Mouse (Mus musculus) kidney, embryonic 14.5 days (tissue): ENCODE data around the gene Zfp992. TPM values are rescaled to one million over a fixed set of nuclear protein-coding genes. Genes with fewer than 3 reads are reported as not detected.
"Not testable (repeated sequence)": the region's sequence is repeated elsewhere in the genome, so short reads cannot be mapped to it uniquely, and the experiment has no call there.

Source experiments
- ATAC-seq: fragments of 200-750 bp; cut with Nextera tagmentation; 2 replicates; pipeline ENCODE4 v1.8.0; 2017; ENCODE audit warnings: moderate number of reproducible peaks, mild to moderate bottlenecking, moderate TSS enrichment, moderate library complexity; ENCODE audit not compliant: low FRiP score, low TSS enrichment
- H3K27ac ChIP-seq: fragments of 300-500 bp; sonication (generic); 2 replicates; pipeline ENCODE4 v1.5.1; 2014; ENCODE audit warnings: low read depth, mild to moderate bottlenecking, low read length, moderate library complexity, mixed read lengths
- H3K27me3 ChIP-seq: fragments of 300-500 bp; sonication (generic); 2 replicates; pipeline ENCODE4 v1.6.1; 2014; ENCODE audit warnings: mild to moderate bottlenecking, low read length; ENCODE audit not compliant: control insufficient read depth, insufficient read depth
- H3K36me3 ChIP-seq: fragments of 300-500 bp; sonication (generic); 2 replicates; pipeline ENCODE4 v1.6.1; 2014; ENCODE audit warnings: low read length, mixed read lengths; ENCODE audit not compliant: control insufficient read depth, insufficient read depth
- H3K4me1 ChIP-seq: fragments of 300-500 bp; sonication (generic); 2 replicates; pipeline ENCODE4 v1.6.1; 2014; ENCODE audit warnings: low read length, mixed read lengths; ENCODE audit not compliant: control insufficient read depth, insufficient read depth
- H3K4me2 ChIP-seq: fragments of 300-500 bp; sonication (generic); replicated peaks from 2 replicates; pipeline ENCODE4 v1.6.1; 2014; ENCODE audit warnings: low read depth, mild to moderate bottlenecking, low read length
- H3K4me3 ChIP-seq: fragments of 300-500 bp; sonication (generic); 2 replicates; pipeline ENCODE4 v1.5.1; 2014; ENCODE audit warnings: mild to moderate bottlenecking, low read length
- H3K9ac ChIP-seq: fragments of 300-500 bp; sonication (generic); 2 replicates; pipeline ENCODE4 v1.6.1; 2014; ENCODE audit warnings: low read depth, mild to moderate bottlenecking, low read length, moderate library complexity
- H3K9me3 ChIP-seq: fragments of 300-500 bp; sonication (generic); 2 replicates; pipeline ENCODE4 v1.6.1; 2016; ENCODE audit warnings: low read length; ENCODE audit not compliant: control insufficient read depth
- WGBS: fragments of 180-500 bp; shearing (Covaris S2); extraction: QIAGEN DNeasy Blood & Tissue Kit; methylation state at CpG from one replicate; pipeline ENCODE4 v1.1.7; 2014; 5-methylcytosine and 5-hydroxymethylcytosine counted together
- polyA plus RNA-seq: library from polyadenylated mRNA; unstranded; fragments of >200 nt; fragmentation: Nextera tagmentation; extraction: Ambion mirVana; gene quantifications from 2 replicates; pipeline ENCODE4 v1.2.1, GENCODE M21; 2014

Zfp992 gene
- polyA plus RNA-seq, 1 experiment from 2014 or later = 5.1 TPM

DNA sequence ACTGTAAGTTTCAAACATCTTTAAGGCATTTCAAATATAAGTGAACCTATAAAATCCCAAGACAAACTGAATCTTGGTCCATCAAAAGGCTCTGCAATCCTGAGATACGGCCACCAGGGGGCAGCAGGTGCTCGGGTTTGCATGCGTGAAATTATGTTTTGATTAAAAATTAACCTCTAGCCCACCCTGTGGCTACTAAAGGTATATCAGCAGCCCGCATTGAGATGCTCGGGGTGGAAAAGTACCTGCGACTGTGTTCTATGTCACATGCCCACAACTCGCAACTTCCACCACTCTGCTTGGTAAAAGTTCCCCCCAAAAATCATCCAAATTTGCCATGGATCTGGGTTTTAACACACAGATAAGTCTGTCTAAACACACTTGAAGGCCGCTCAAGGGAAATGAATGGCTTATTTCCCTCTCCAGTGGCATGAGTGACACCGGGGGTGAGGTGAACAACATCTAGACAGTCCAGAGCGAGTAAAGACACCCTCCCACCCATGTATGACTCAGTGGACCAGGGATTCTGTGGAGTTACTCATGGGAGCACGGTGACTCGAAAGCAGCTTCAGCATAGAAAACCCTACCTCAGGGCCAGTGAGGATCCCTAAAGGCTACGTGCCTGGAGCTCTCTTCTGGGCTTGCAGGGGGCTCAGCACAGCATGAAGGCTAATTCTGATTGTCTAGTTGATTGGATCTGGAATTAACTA lies 34.9 kb downstream of the Zfp992 start:
- peak; percentile 47; the same call in 1 of the 2 replicates for ATAC-seq
- H3K4me2 ChIP-seq = not testable (repeated sequence)

DNA sequence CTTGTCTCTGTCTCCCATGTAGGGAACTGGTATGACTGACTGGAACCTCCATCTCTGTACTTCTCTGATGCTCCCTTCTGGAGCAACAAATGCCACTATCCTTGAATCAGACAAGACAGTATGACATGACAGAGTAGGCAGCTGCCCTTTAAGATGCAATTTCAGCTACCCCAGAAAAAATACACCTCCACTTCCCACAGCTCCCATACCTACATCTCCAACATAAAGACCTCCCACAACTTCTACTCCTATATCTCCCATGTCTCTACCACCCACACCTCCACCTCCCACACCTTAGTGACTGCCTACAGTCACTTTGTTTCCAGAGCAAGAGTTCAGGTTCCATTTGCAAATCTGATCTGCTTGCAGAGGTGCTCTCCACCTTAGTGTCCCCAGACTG lies 35.9 kb downstream of the Zfp992 start:
- H3K9ac ChIP-seq, H3K27me3 ChIP-seq, H3K4me3 ChIP-seq, H3K36me3 ChIP-seq, H3K27ac ChIP-seq, ATAC-seq, H3K4me1 ChIP-seq, H3K4me2 ChIP-seq: not testable (repeated sequence)
- H3K9me3 ChIP-seq = peaks cover 54% of the 10 kb centered on the region

More for the DNA sequence above, 34.9 kb downstream of the Zfp992 start:
- H3K27ac ChIP-seq, H3K27me3 ChIP-seq, H3K9ac ChIP-seq, H3K4me1 ChIP-seq, H3K4me3 ChIP-seq, H3K36me3 ChIP-seq: not testable (repeated sequence)
- H3K9me3 ChIP-seq = peaks cover 52% of the 10 kb centered on the region
- WGBS = 75% methylated on average over 13 of the region's 13 CpGs

DNA sequence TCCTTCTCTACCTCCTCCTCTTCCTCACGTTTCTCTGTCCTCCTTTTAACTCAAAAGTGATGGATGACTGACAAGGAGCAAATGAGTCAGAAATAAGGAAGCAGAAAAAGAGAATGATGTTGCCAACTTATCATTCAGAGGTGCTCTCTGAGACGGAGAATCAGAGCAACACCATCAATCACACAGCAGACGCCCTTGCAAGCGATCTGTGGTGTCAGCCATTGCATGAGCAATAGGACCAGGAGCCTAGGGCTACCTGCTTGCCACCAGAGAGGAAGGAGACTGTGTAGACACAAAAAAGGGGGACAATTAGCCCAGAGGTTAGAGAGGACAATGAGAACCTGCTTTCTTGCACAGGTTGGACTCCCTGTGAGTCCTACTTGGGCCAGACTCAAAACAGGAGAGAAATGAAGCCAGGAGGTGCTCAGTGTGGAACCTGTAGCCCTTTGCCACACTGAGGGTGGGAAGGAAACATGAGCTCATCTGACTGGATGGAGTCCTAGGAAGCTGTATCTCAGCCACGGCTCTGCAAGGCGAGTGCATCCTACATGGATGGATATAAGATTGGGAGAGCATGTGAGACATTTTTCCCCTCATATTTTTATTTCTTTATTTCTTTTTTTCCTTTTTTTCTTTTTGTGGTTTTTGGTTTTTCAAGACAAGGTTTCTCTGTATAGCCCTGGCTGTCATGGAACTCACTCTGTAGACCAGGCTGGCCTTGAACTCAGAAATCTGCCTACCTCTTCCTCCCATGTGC lies 36.5 kb downstream of the Zfp992 start:
- not testable (repeated sequence) for H3K4me3 ChIP-seq, ATAC-seq, H3K36me3 ChIP-seq, H3K27me3 ChIP-seq, H3K4me1 ChIP-seq, H3K27ac ChIP-seq, H3K9ac ChIP-seq, H3K4me2 ChIP-seq
- 74% methylated on average over 6 of the region's 6 CpGs for WGBS
- peaks cover 53% of the 10 kb centered on the region for H3K9me3 ChIP-seq

DNA sequence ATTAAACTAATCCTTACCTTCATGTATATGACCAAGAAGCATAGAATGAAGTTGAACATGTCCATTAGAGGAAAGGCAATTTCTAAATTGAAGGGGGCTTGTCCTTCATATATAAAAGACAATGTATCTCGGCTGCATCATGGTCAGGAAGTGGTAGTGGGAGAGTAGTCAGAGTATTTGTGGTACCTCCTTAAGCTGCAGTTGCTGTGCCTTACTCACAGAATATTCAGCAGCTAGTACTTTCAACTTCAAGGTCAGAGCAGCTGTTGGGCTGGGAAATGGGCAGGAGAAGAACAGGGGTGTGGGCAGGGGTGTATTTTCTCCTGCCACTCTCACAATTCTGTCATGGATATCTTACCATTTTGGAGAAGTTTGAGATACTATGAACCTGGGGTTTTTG lies 37.9 kb downstream of the Zfp992 start:
- not testable (repeated sequence) for H3K4me2 ChIP-seq, H3K4me1 ChIP-seq, H3K27ac ChIP-seq, H3K9ac ChIP-seq, H3K4me3 ChIP-seq, H3K36me3 ChIP-seq, H3K27me3 ChIP-seq
- WGBS = 77% methylated on average over 1 of the region's 1 CpGs
- H3K9me3 ChIP-seq = peaks cover 50% of the 10 kb centered on the region
- peak; percentile 47 for ATAC-seq

DNA sequence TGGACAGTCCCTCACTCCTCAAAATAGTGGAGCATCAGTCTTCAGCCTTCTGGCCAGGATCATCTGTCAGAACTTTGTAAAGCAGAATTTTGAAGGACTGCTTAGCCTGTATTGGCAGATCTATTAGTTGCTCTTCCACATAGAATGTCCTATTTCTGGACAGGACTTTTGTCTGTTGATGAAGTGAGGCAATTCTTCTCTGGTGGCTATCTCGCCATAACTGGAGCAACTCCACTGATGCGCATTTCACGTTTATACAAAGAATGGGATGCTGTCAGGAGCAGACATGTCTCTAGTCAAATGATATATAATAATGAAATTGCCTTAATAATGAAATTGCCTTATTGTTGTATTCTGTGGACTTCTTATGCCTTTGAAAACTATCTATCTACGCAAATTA lies 40.4 kb downstream of the Zfp992 start:
- not testable (repeated sequence) for H3K4me3 ChIP-seq, H3K36me3 ChIP-seq, H3K4me2 ChIP-seq, H3K9ac ChIP-seq, H3K27ac ChIP-seq, H3K4me1 ChIP-seq, ATAC-seq, H3K27me3 ChIP-seq
- 77% methylated on average over 4 of the region's 4 CpGs for WGBS
- peaks cover 51% of the 10 kb centered on the region for H3K9me3 ChIP-seq

DNA sequence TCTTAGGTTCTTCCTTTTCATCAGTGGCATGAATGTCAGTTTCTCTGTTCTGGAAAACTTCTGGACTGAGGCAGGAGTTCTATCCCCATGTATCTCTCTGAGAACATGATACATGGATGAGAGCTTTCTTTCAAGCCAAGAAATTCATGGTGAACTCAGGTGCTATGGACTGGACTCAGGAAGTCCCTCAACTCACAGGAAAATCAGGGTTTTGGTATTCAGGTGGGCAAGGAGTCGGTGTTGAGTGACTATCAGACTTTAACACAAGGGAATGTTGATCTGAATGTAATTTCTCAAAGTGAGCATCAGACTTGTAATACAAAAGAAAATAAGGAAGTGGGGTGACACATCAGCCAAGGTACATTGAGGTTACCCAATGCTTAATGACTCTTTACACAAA lies 43.2 kb downstream of the Zfp992 start:
- ATAC-seq = not testable (repeated sequence)
- H3K9me3 ChIP-seq = peaks cover 44% of the 10 kb centered on the region
- WGBS = 84% methylated on average over 1 of the region's 1 CpGs

DNA sequence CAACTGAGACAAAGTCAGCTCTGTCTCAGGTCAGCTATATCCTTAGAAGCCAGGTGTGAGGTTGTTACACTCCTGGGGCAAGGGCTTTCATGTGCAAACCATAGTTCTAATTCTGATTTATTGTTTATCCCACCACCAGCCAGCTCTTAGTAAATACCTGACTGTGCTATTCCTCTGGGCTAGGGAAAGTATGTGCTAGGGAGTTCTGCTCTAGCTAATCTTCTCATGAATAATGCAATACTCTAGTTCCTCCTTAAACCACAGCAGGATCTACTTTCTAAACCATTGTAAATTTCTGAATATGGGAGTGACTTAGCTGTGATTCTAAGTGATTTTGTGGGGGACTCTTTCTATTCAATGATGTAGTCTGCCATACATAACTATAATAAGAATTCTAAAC lies 43.6 kb downstream of the Zfp992 start:
- Histone ChIP-seq H3K4me1 (no peaks in the 10 kb centered on the region), H3K9ac (no peak overlapping the region), H3K36me3 (no peaks in the 10 kb centered on the region), H3K27ac (no peak overlapping the region), H3K4me3 (no peak overlapping the region), H3K27me3 (no peaks in the 10 kb centered on the region), H3K4me2 (no peak overlapping the region), H3K9me3 (peaks cover 46% of the 10 kb centered on the region)
- no peak for ATAC-seq

More for the DNA sequence above, 43.2 kb downstream of the Zfp992 start:
- H3K27me3 ChIP-seq, H3K4me1 ChIP-seq, H3K36me3 ChIP-seq, H3K4me2 ChIP-seq, H3K9ac ChIP-seq, H3K27ac ChIP-seq, H3K4me3 ChIP-seq: not testable (repeated sequence)

DNA sequence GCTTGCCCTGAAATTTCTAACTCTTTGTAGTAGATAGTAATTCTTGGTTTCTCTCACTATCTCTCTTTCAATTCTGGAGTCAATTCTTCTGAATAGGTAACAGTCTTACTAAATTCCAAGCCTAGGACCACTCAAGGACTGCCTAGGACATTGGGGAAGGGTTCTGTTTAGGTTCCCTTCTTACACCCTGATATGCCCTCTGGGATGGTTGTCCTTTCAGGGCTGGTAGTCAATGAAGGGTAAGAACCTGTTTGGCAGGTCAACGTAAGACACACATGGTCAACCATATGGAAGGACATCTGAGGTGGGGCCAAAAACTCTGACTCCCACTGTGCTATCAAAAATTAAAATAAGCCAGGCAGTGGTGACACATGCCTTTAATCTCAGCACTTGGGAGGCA lies 44.0 kb downstream of the Zfp992 start:
- Histone ChIP-seq H3K4me3 (no peak overlapping the region), H3K9me3 (peaks cover 50% of the 10 kb centered on the region), H3K4me2 (no peak overlapping the region), H3K27me3 (no peaks in the 10 kb centered on the region), H3K9ac (no peak overlapping the region), H3K27ac (no peak overlapping the region), H3K4me1 (no peaks in the 10 kb centered on the region), H3K36me3 (no peaks in the 10 kb centered on the region)
- 50% methylated on average over 1 of the region's 1 CpGs for WGBS
- peak; percentile 59 for ATAC-seq

DNA sequence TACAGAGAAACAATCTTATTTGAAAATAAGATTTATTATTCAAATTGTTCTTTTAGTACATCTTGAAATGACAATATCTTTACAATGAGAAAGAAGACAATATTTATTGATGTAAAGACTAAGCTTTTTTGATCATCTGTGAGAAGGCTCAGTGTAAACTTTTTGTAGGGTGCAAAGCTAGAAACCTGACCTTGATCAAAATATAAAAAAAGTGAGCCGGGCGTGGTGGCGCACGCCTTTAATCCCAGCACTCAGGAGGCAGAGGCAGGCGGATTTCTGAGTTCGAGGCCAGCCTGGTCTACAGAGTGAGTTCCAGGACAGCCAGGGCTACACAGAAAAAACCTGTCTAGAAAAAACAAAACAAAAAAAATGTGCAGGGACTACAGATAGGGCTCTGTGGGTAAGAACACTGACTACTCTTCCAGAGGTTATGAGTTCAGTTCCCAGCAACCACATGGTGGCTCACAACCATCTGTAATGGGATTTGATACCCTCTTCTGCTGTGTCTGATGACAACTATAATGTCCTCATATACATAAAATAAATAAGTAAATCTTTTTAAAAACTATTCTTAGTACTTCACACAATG lies 44.6 kb downstream of the Zfp992 start:
- peak; percentile 37; the same call in 1 of the 2 replicates for ATAC-seq
- not testable (repeated sequence) for H3K27me3 ChIP-seq, H3K4me1 ChIP-seq, H3K27ac ChIP-seq, H3K9ac ChIP-seq, H3K4me3 ChIP-seq, H3K4me2 ChIP-seq, H3K36me3 ChIP-seq
- peaks cover 56% of the 10 kb centered on the region for H3K9me3 ChIP-seq
- WGBS = 87% methylated on average over 6 of the region's 6 CpGs
